Mouse (Mus musculus) lung, postnatal 0 days (tissue): ENCODE data around the gene Olfr371. TPM values are rescaled to one million over a fixed set of nuclear protein-coding genes. Genes with fewer than 3 reads are reported as not detected.

Source experiments
- ATAC-seq: fragments of 200-750 bp; cut with Nextera tagmentation; 2 replicates; pipeline ENCODE4 v1.8.0; 2017; ENCODE audit warnings: moderate library complexity
- DNase-seq: peaks from one replicate; pipeline ENCODE4 v3.0.0-alpha.2; 2016; ENCODE audit warnings: low spot score
- H3K27ac ChIP-seq: fragments of 300-500 bp; sonication (generic); 2 replicates; pipeline ENCODE4 v1.5.1; 2014; ENCODE audit warnings: antibody characterized with exemption, mild to moderate bottlenecking, low read length, mixed read lengths
- H3K27me3 ChIP-seq: fragments of 300-500 bp; sonication (generic); replicated peaks from 2 replicates; pipeline ENCODE4 v1.6.1; 2014; ENCODE audit warnings: low read length, mixed read lengths; ENCODE audit not compliant: insufficient read depth
- H3K36me3 ChIP-seq: fragments of 300-500 bp; sonication (generic); 2 replicates; pipeline ENCODE4 v1.6.1; 2014; ENCODE audit warnings: low read length, mixed read lengths; ENCODE audit not compliant: insufficient read depth
- H3K4me1 ChIP-seq: fragments of 300-500 bp; sonication (generic); 2 replicates; pipeline ENCODE4 v1.6.1; 2014; ENCODE audit warnings: antibody characterized with exemption, low read depth, low read length, mixed read lengths; ENCODE audit not compliant: insufficient read depth
- H3K4me2 ChIP-seq: fragments of 300-500 bp; sonication (generic); replicated peaks from 2 replicates; pipeline ENCODE4 v1.6.1; 2014; ENCODE audit warnings: low read depth, mild to moderate bottlenecking, low read length, moderate library complexity, mixed read lengths
- H3K4me3 ChIP-seq: fragments of 300-500 bp; sonication (generic); 2 replicates; pipeline ENCODE4 v1.5.1; 2014; ENCODE audit warnings: low read depth, low read length
- H3K9ac ChIP-seq: fragments of 300-500 bp; sonication (generic); replicated peaks from 2 replicates; pipeline ENCODE4 v1.6.1; 2014; ENCODE audit warnings: low read depth, mild to moderate bottlenecking
- H3K9me3 ChIP-seq: fragments of 300-500 bp; sonication (generic); 2 replicates; pipeline ENCODE4 v1.6.1; 2016; ENCODE audit warnings: low read length, mixed read lengths
- CTCF ChIP-seq: IDR thresholded peaks from 2 replicates; pipeline ENCODE4 v1.5.1; 2016; ENCODE audit warnings: antibody characterized with exemption, mild to moderate bottlenecking
- EP300 ChIP-seq: IDR thresholded peaks from 2 replicates; pipeline ENCODE4 v1.6.1; 2016; ENCODE audit warnings: antibody characterized with exemption, mild to moderate bottlenecking, control low read depth
- WGBS: fragments of 180-500 bp; shearing (Covaris S2); extraction: QIAGEN DNeasy Blood & Tissue Kit; methylation state at CpG from one replicate; pipeline ENCODE4 v1.1.7; 2014; 5-methylcytosine and 5-hydroxymethylcytosine counted together
- polyA plus RNA-seq: library from polyadenylated mRNA; unstranded; fragments of >200 nt; fragmentation: Nextera tagmentation; extraction: Ambion mirVana; gene quantifications from 2 replicates; pipeline ENCODE4 v1.2.1, GENCODE M21; 2015

Gene Olfr371
- not detected in 2 replicates for polyA plus RNA-seq

DNA sequence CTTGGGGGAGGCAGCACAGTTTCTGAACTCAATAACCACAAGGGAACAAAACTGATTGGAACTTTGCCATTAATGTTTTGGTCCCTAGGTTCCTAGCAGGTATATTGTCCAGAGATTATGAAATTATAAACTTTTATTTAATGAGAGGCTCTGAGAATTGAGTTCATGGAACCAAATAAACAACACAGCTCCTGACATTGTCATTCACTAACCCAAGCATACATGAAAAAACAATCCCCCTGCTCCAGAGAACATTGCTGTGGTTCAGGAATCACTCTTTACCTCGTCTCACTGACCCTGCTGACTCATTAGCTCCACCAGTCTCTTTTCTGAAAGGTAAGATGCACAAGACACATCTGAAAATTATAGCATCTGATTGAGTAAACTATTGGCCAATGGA is at the start of gene Olfr371:
Gene Olfr371 (plus strand): TSS at position 301 of the 400 bp plus-strand sequence.
- Histone ChIP-seq H3K9me3 (no peaks in the 10 kb centered on the region), H3K4me1 (no peaks in the 10 kb centered on the region), H3K9ac (no peak within 1 kb of the TSS), H3K4me2 (no peak within 1 kb of the TSS), H3K36me3 (no peaks in the 10 kb centered on the region), H3K27ac (no peak within 1 kb of the TSS), H3K27me3 (no peaks in the 10 kb centered on the region), H3K4me3 (no peak within 1 kb of the TSS)
- DNase-seq (no peak), ATAC-seq (no peak)
- 17% methylated on average over 1 of the region's 1 CpGs for WGBS
- TF ChIP-seq EP300: no peak

DNA sequence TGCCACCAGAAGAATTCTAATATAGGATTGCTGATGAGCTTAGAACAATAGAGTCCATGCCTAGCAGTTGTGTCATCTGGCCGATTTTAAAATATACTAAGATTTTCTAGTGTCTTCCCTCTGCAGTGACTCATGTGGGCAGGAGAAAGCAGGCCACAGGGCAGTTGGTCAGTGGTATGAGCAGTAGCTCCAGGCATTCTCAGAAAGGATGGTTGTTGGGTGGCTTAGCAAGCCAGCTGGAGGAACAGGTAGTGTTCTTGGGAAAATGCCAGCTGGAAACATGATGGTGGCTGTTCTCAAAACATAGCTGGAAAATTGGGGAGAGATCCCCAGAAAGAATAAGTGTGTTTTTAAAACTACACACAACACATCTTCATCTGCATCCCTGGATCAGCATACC is 33.4 kb upstream of the Olfr371 start:
- DNase-seq (no peak), ATAC-seq (no peak)
- Histone ChIP-seq H3K4me3 (no peak overlapping the region), H3K36me3 (no peaks in the 10 kb centered on the region), H3K27me3 (no peaks in the 10 kb centered on the region), H3K4me2 (no peak overlapping the region), H3K9ac (no peak overlapping the region), H3K4me1 (no peaks in the 10 kb centered on the region), H3K9me3 (no peaks in the 10 kb centered on the region), H3K27ac (no peak overlapping the region)
- WGBS: 81% methylated on average over 1 of the region's 1 CpGs
- TF ChIP-seq CTCF (no peak), EP300 (no peak)

DNA sequence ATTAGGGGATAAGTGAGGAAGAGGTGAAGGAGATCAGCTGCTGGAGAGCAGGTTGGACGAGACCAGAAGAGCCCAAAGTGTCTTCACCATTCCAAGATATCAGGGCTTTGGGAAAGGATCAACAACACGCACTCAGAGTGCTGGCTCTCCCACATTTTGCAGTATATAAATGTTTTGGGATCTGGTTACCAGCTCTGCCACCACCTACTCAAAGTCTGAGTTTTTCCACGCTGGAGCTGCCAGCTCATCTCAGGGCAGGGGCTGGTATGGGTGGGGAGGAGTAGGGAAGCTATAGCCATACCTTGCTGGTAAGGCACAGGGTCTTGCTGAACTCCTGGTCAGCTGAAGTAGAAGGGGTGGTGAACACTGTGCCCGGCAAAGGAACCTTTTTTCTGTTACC is 5.6 kb upstream of the Olfr371 start:
- TF ChIP-seq EP300 (no peak), CTCF (no peak)
- peak overlapping the region; percentile 60 for H3K27ac ChIP-seq
- no peaks in the 10 kb centered on the region for H3K9me3 ChIP-seq
- no peaks in the 10 kb centered on the region for H3K27me3 ChIP-seq
- no peak for ATAC-seq
- WGBS: 74% methylated on average over 4 of the region's 4 CpGs
- H3K4me1 ChIP-seq: no peaks in the 10 kb centered on the region
- H3K4me3 ChIP-seq: no peak overlapping the region
- no peaks in the 10 kb centered on the region for H3K36me3 ChIP-seq
- no peak overlapping the region for H3K4me2 ChIP-seq
- no peak overlapping the region for H3K9ac ChIP-seq
- no peak for DNase-seq

DNA sequence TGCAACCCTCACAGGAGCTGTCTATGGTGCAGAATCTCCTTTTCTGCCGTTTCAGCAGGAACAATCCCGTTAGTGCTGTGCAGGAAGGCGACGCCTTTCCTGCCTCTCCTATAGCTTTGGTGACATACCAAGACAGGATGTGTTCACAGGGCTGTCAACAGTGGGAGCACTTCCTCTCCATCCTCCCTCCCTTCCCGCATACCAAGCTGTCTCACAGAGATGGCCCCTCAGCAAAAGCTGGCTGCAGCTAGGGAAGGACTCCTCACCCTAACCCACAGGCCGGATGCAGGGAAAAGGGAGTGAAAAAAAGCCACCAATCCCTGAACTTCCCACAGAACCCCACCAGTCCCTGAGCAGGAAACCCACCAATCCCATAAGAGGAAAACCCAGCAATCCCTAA is 4.8 kb upstream of the Olfr371 start:
- 24% methylated on average over 6 of the region's 6 CpGs for WGBS
- H3K4me2 ChIP-seq: no peak overlapping the region
- TF ChIP-seq EP300 (peak; percentile 88), CTCF (no peak)
- H3K9ac ChIP-seq: no peak overlapping the region
- peak overlapping the region; percentile 83 for H3K27ac ChIP-seq
- no peaks in the 10 kb centered on the region for H3K27me3 ChIP-seq
- ATAC-seq (peak; percentile 96), DNase-seq (peak; percentile 80)
- no peaks in the 10 kb centered on the region for H3K36me3 ChIP-seq
- H3K9me3 ChIP-seq: no peaks in the 10 kb centered on the region
- H3K4me1 ChIP-seq: no peaks in the 10 kb centered on the region
- H3K4me3 ChIP-seq: no peak overlapping the region

DNA sequence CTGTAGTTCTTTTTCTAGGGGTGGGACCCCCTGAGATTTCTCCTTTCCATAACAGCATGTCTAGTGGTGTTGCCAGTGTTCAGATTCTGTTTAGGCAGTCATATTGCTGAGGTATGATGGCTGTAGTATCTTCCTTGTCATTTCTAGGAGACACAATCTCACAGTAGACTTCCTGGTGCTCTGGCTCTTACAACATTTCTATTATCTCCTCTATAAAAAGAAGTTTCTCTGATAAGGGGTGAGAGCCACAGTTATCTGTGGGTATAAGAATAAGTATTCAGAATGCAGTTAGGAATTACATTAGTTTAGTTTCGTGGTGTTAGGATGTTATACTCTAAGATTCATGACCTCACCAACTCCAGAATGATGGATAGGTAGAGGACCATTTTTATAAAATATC is 1.5 kb downstream of the Olfr371 start:
- Histone ChIP-seq H3K4me1 (no peaks in the 10 kb centered on the region), H3K4me3 (no peak overlapping the region), H3K27me3 (no peaks in the 10 kb centered on the region), H3K9me3 (no peaks in the 10 kb centered on the region), H3K9ac (no peak overlapping the region), H3K4me2 (no peak overlapping the region), H3K27ac (no peak overlapping the region), H3K36me3 (no peaks in the 10 kb centered on the region)
- WGBS: 46% methylated on average over 1 of the region's 1 CpGs
- no peak for DNase-seq
- no peak for ATAC-seq
- no peak for TF ChIP-seq EP300

Other genes with a start within 250 kb of the Olfr371 start
- 69.0 and 126 TPM in 2 replicates for gene Junb, start 247.3 kb upstream of the Olfr371 start, polyA plus RNA-seq
- gene Hook2, start 235.4 kb upstream of the Olfr371 start, polyA plus RNA-seq: 19.2 and 22.3 TPM in 2 replicates
- not detected in 2 replicates for gene Best2, start 211.5 kb upstream of the Olfr371 start, polyA plus RNA-seq
- gene Asna1, start 200.7 kb upstream of the Olfr371 start, polyA plus RNA-seq: 80.9 and 83.1 TPM in 2 replicates
- gene Trir, start 199.2 kb upstream of the Olfr371 start, polyA plus RNA-seq: 116 and 126 TPM in 2 replicates
- gene Tnpo2, start 189.1 kb upstream of the Olfr371 start, polyA plus RNA-seq: 16.4 and 18.0 TPM in 2 replicates
- gene Fbxw9, start 165.9 kb upstream of the Olfr371 start, polyA plus RNA-seq: 34.8 and 35.6 TPM in 2 replicates
- gene Gm5741, start 158.0 kb upstream of the Olfr371 start, polyA plus RNA-seq: not detected in 2 replicates
- 44.2 and 48.3 TPM in 2 replicates for gene Dhps, start 154.2 kb upstream of the Olfr371 start, polyA plus RNA-seq
- gene Wdr83os, start 145.2 kb upstream of the Olfr371 start, polyA plus RNA-seq: 88.9 and 95.6 TPM in 2 replicates
- gene Wdr83, start 144.7 kb upstream of the Olfr371 start, polyA plus RNA-seq: 26.7 and 27.0 TPM in 2 replicates
- gene Man2b1, start 142.7 kb upstream of the Olfr371 start, polyA plus RNA-seq: 38.4 and 40.6 TPM in 2 replicates
- 1.5 and 1.6 TPM in 2 replicates for gene Zfp791, start 102.9 kb upstream of the Olfr371 start, polyA plus RNA-seq
- not detected in 2 replicates for gene Cks1brt, start 74.1 kb upstream of the Olfr371 start, polyA plus RNA-seq
- 37.5 and 40.9 TPM in 2 replicates for gene Orc6, start 73.6 kb downstream of the Olfr371 start, polyA plus RNA-seq
- gene Vps35, start 73.8 kb downstream of the Olfr371 start, polyA plus RNA-seq: 95.9 and 110 TPM in 2 replicates
- 2.6 and 4.7 TPM in 2 replicates for gene Mylk3, start 160.4 kb downstream of the Olfr371 start, polyA plus RNA-seq
- 41.9 and 42.4 TPM in 2 replicates for gene 4921524J17Rik, start 206.8 kb downstream of the Olfr371 start, polyA plus RNA-seq